Mouse (Mus musculus) limb, embryonic 15.5 days (tissue): ENCODE measurements around the gene Ttc19. TPM values are rescaled to one million over a fixed set of nuclear protein-coding genes. Genes with fewer than 3 reads are reported as not detected.

ENCODE experiments used
- ATAC-seq: fragments of 200-750 bp; cut with Nextera tagmentation; 2 replicates; pipeline ENCODE4 v1.8.0; 2017; ENCODE audit warnings: low read depth, moderate TSS enrichment; ENCODE audit not compliant: insufficient number of reproducible peaks, low FRiP score, low TSS enrichment
- H3K27ac ChIP-seq: fragments of 300-500 bp; sonication (generic); 2 replicates; pipeline ENCODE4 v1.5.1; 2015; ENCODE audit warnings: moderate library complexity, mild to moderate bottlenecking, inconsistent platforms
- H3K27me3 ChIP-seq: fragments of 300-500 bp; sonication (generic); 2 replicates; pipeline ENCODE4 v1.6.1; 2015; ENCODE audit warnings: inconsistent platforms
- H3K36me3 ChIP-seq: fragments of 300-500 bp; sonication (generic); 2 replicates; pipeline ENCODE4 v1.6.1; 2015; ENCODE audit warnings: inconsistent platforms
- H3K4me1 ChIP-seq: fragments of 300-500 bp; sonication (generic); 2 replicates; pipeline ENCODE4 v1.6.1; 2015; ENCODE audit warnings: inconsistent platforms
- H3K4me2 ChIP-seq: fragments of 300-500 bp; sonication (generic); 2 replicates; pipeline ENCODE4 v1.6.1; 2015; ENCODE audit warnings: mild to moderate bottlenecking, inconsistent platforms
- H3K4me3 ChIP-seq: fragments of 300-500 bp; sonication (generic); 2 replicates; pipeline ENCODE4 v1.5.1; 2015; ENCODE audit warnings: mild to moderate bottlenecking, inconsistent platforms
- H3K9ac ChIP-seq: fragments of 300-500 bp; sonication (generic); 2 replicates; pipeline ENCODE4 v1.6.1; 2015; ENCODE audit warnings: inconsistent platforms
- H3K9me3 ChIP-seq: fragments of 300-500 bp; sonication (generic); 2 replicates; pipeline ENCODE4 v1.6.1; 2016; ENCODE audit warnings: inconsistent platforms
- WGBS: fragments of 180-500 bp; shearing (Covaris S2); methylation state at CpG from one replicate; pipeline ENCODE4 v1.1.7; 2015; 5-methylcytosine and 5-hydroxymethylcytosine counted together
- polyA plus RNA-seq: library from polyadenylated mRNA; unstranded; fragments of >200 nt; fragmentation: Nextera tagmentation; extraction: Ambion mirVana; gene quantifications from 2 replicates; pipeline ENCODE4 v1.2.1, GENCODE M21; 2015

Ttc19 gene
- polyA plus RNA-seq, 1 experiment from 2014 or later = 19.1 TPM

GRCm38 (mm10) chr11:62287700-62288099 is 6.4 kb downstream of the Ttc19 start:
- Histone ChIP-seq H3K4me3 (no peak overlapping the region), H3K36me3 (peaks cover 50% of the 10 kb centered on the region), H3K9ac (no peak overlapping the region), H3K27ac (no peak overlapping the region), H3K9me3 (no peaks in the 10 kb centered on the region), H3K27me3 (no peaks in the 10 kb centered on the region), H3K4me2 (no peak overlapping the region), H3K4me1 (no peaks in the 10 kb centered on the region; the same call in 1 of the 2 replicates)
- 93% methylated on average over 1 of the region's 1 CpGs for WGBS
- ATAC-seq = no peak

GRCm38 (mm10) chr11:62294121-62294520 is 12.8 kb downstream of the Ttc19 start:
- no peak for ATAC-seq
- no peak overlapping the region for H3K4me3 ChIP-seq
- peaks cover 51% of the 10 kb centered on the region for H3K36me3 ChIP-seq
- H3K9ac ChIP-seq = no peak overlapping the region
- WGBS = 88% methylated on average over 2 of the region's 2 CpGs
- no peak overlapping the region for H3K27ac ChIP-seq
- H3K4me1 ChIP-seq = no peaks in the 10 kb centered on the region
- no peak overlapping the region for H3K4me2 ChIP-seq
- no peaks in the 10 kb centered on the region for H3K27me3 ChIP-seq
- no peaks in the 10 kb centered on the region for H3K9me3 ChIP-seq

- Histone ChIP-seq H3K9ac (no peak overlapping the region), H3K9me3 (no peaks in the 10 kb centered on the region), H3K4me1 (no peaks in the 10 kb centered on the region), H3K36me3 (peaks cover 20% of the 10 kb centered on the region), H3K27me3 (no peaks in the 10 kb centered on the region), H3K27ac (no peak overlapping the region), H3K4me3 (no peak overlapping the region), H3K4me2 (no peak overlapping the region)
- 84% methylated on average over 6 of the region's 6 CpGs for WGBS
- no peak for ATAC-seq
Measured at GRCm38 (mm10) chr11:62298883-62299282, 17.6 kb downstream of the Ttc19 start.

GRCm38 (mm10) chr11:62305866-62306265 is 24.6 kb downstream of the Ttc19 start:
- Histone ChIP-seq H3K4me3 (no peak overlapping the region), H3K9ac (no peak overlapping the region), H3K9me3 (no peaks in the 10 kb centered on the region), H3K36me3 (peaks cover 17% of the 10 kb centered on the region), H3K27me3 (no peaks in the 10 kb centered on the region), H3K4me2 (no peak overlapping the region), H3K4me1 (no peaks in the 10 kb centered on the region), H3K27ac (no peak overlapping the region)
- no peak for ATAC-seq
- 58% methylated on average over 2 of the region's 2 CpGs for WGBS

GRCm38 (mm10) chr11:62309296-62309695 is 28.0 kb downstream of the Ttc19 start:
- Histone ChIP-seq H3K36me3 (peaks cover 40% of the 10 kb centered on the region), H3K4me2 (no peak overlapping the region), H3K4me1 (no peaks in the 10 kb centered on the region), H3K27me3 (no peaks in the 10 kb centered on the region), H3K9ac (no peak overlapping the region), H3K4me3 (no peak overlapping the region), H3K27ac (no peak overlapping the region), H3K9me3 (no peaks in the 10 kb centered on the region)
- WGBS = 90% methylated on average over 2 of the region's 2 CpGs
- no peak for ATAC-seq

GRCm38 (mm10) chr11:62314984-62315383 is 33.7 kb downstream of the Ttc19 start:
- H3K9ac ChIP-seq = no peak overlapping the region
- H3K27me3 ChIP-seq = no peaks in the 10 kb centered on the region
- no peak for ATAC-seq
- no peak overlapping the region for H3K27ac ChIP-seq
- no peaks in the 10 kb centered on the region for H3K9me3 ChIP-seq
- H3K36me3 ChIP-seq = peaks cover 73% of the 10 kb centered on the region
- no peak overlapping the region for H3K4me2 ChIP-seq
- H3K4me3 ChIP-seq = no peak overlapping the region
- 93% methylated on average over 5 of the region's 5 CpGs for WGBS
- no peaks in the 10 kb centered on the region for H3K4me1 ChIP-seq

GRCm38 (mm10) chr11:62317746-62318145 is 36.5 kb downstream of the Ttc19 start:
- Histone ChIP-seq H3K9ac (no peak overlapping the region), H3K4me3 (no peak overlapping the region), H3K27ac (no peak overlapping the region), H3K4me2 (no peak overlapping the region), H3K4me1 (no peaks in the 10 kb centered on the region), H3K9me3 (no peaks in the 10 kb centered on the region), H3K36me3 (peaks cover 81% of the 10 kb centered on the region), H3K27me3 (no peaks in the 10 kb centered on the region)
- 87% methylated on average over 11 of the region's 11 CpGs for WGBS
- ATAC-seq = no peak

GRCm38 (mm10) chr11:62320097-62320496 is 38.8 kb downstream of the Ttc19 start:
- H3K4me2 ChIP-seq = no peak overlapping the region
- no peak overlapping the region for H3K27ac ChIP-seq
- ATAC-seq = no peak
- no peak overlapping the region for H3K4me3 ChIP-seq
- no peaks in the 10 kb centered on the region for H3K4me1 ChIP-seq
- peaks cover 73% of the 10 kb centered on the region for H3K36me3 ChIP-seq
- H3K9me3 ChIP-seq = no peaks in the 10 kb centered on the region
- WGBS = 77% methylated on average over 3 of the region's 3 CpGs
- H3K27me3 ChIP-seq = no peaks in the 10 kb centered on the region
- no peak overlapping the region for H3K9ac ChIP-seq

GRCm38 (mm10) chr11:62323659-62324058 is 42.4 kb downstream of the Ttc19 start:
- H3K27ac ChIP-seq = no peak overlapping the region
- H3K36me3 ChIP-seq = peaks cover 74% of the 10 kb centered on the region
- H3K4me2 ChIP-seq = no peak overlapping the region
- no peaks in the 10 kb centered on the region for H3K27me3 ChIP-seq
- no peaks in the 10 kb centered on the region for H3K4me1 ChIP-seq
- no peak for ATAC-seq
- H3K9me3 ChIP-seq = no peaks in the 10 kb centered on the region
- no peak overlapping the region for H3K9ac ChIP-seq
- 83% methylated on average over 3 of the region's 3 CpGs for whole genome bisulfite sequencing
- no peak overlapping the region for H3K4me3 ChIP-seq

- Histone ChIP-seq H3K27ac (no peak overlapping the region), H3K9ac (no peak overlapping the region), H3K4me2 (no peak overlapping the region), H3K27me3 (no peaks in the 10 kb centered on the region), H3K4me3 (no peak overlapping the region), H3K4me1 (no peaks in the 10 kb centered on the region), H3K36me3 (peaks cover 83% of the 10 kb centered on the region), H3K9me3 (no peaks in the 10 kb centered on the region)
- no peak for ATAC-seq
- WGBS = 63% methylated on average over 5 of the region's 5 CpGs
Measured at GRCm38 (mm10) chr11:62331141-62331540, 49.9 kb downstream of the Ttc19 start.

- H3K4me2 ChIP-seq = no peak overlapping the region
- H3K36me3 ChIP-seq = peaks cover 83% of the 10 kb centered on the region
- ATAC-seq = no peak
- no peaks in the 10 kb centered on the region for H3K9me3 ChIP-seq
- H3K4me3 ChIP-seq = no peak overlapping the region
- WGBS = 82% methylated on average over 4 of the region's 4 CpGs
- no peaks in the 10 kb centered on the region for H3K4me1 ChIP-seq
- no peaks in the 10 kb centered on the region for H3K27me3 ChIP-seq
- H3K27ac ChIP-seq = no peak overlapping the region
- no peak overlapping the region for H3K9ac ChIP-seq
Measured at GRCm38 (mm10) chr11:62332228-62332627, 51.0 kb downstream of the Ttc19 start.

- 85% methylated on average over 13 of the region's 13 CpGs for WGBS
- no peak for ATAC-seq
- Histone ChIP-seq H3K27me3 (no peaks in the 10 kb centered on the region), H3K4me1 (no peaks in the 10 kb centered on the region), H3K36me3 (peaks cover 57% of the 10 kb centered on the region), H3K27ac (no peak overlapping the region), H3K9me3 (no peaks in the 10 kb centered on the region), H3K9ac (no peak overlapping the region), H3K4me2 (no peak overlapping the region), H3K4me3 (no peak overlapping the region)
Measured at GRCm38 (mm10) chr11:62343002-62343401, 61.7 kb downstream of the Ttc19 start.

- H3K4me3 ChIP-seq = no peak overlapping the region
- no peaks in the 10 kb centered on the region for H3K9me3 ChIP-seq
- no peak overlapping the region for H3K27ac ChIP-seq
- H3K4me2 ChIP-seq = no peak overlapping the region
- no peaks in the 10 kb centered on the region for H3K4me1 ChIP-seq
- no peak overlapping the region for H3K9ac ChIP-seq
- no peak for ATAC-seq
- H3K36me3 ChIP-seq = peaks cover 72% of the 10 kb centered on the region
- no peaks in the 10 kb centered on the region for H3K27me3 ChIP-seq
- 59% methylated on average over 4 of the region's 4 CpGs for WGBS
Measured at GRCm38 (mm10) chr11:62351948-62352347, 70.7 kb downstream of the Ttc19 start.
